Mouse (Mus musculus) heart, postnatal 0 days (tissue): Measurements from ENCODE around the gene Slc20a1. TPM values are rescaled to one million over a fixed set of nuclear protein-coding genes. Genes with fewer than 3 reads are reported as not detected.

ENCODE experiments used
- ATAC-seq: fragments of 200-750 bp; cut with Nextera tagmentation; 2 replicates; pipeline ENCODE4 v1.8.0; 2017; ENCODE audit warnings: low read depth, moderate number of reproducible peaks, moderate library complexity; ENCODE audit not compliant: insufficient read depth
- DNase-seq: peaks from one replicate; pipeline ENCODE4 v3.0.0-alpha.2; 2016; ENCODE audit warnings: low spot score
- H3K27ac ChIP-seq: fragments of 300-500 bp; sonication (generic); 2 replicates; pipeline ENCODE4 v1.5.1; 2014; ENCODE audit warnings: low read depth, mild to moderate bottlenecking
- H3K27me3 ChIP-seq: fragments of 300-500 bp; sonication (generic); 2 replicates; pipeline ENCODE4 v1.6.1; 2014; ENCODE audit warnings: low read length, mixed read lengths; ENCODE audit not compliant: control insufficient read depth, insufficient read depth
- H3K36me3 ChIP-seq: fragments of 300-500 bp; sonication (generic); replicated peaks from 2 replicates; pipeline ENCODE4 v1.6.1; 2014; ENCODE audit warnings: low read length, mixed read lengths; ENCODE audit not compliant: control insufficient read depth, insufficient read depth
- H3K4me1 ChIP-seq: fragments of 300-500 bp; sonication (generic); 2 replicates; pipeline ENCODE4 v1.6.1; 2014; ENCODE audit warnings: antibody characterized with exemption; ENCODE audit not compliant: control insufficient read depth, insufficient read depth
- H3K4me2 ChIP-seq: fragments of 300-500 bp; sonication (generic); 2 replicates; pipeline ENCODE4 v1.6.1; 2014; ENCODE audit warnings: low read depth, mild to moderate bottlenecking, low read length, moderate library complexity
- H3K4me3 ChIP-seq: fragments of 300-500 bp; sonication (generic); 2 replicates; pipeline ENCODE4 v1.5.1; 2014; ENCODE audit warnings: low read depth, low read length
- H3K9ac ChIP-seq: fragments of 300-500 bp; sonication (generic); replicated peaks from 2 replicates; pipeline ENCODE4 v1.6.1; 2014; ENCODE audit warnings: low read depth, low read length, mixed read lengths
- H3K9me3 ChIP-seq: fragments of 300-500 bp; sonication (generic); replicated peaks from 2 replicates; pipeline ENCODE4 v1.6.1; 2016; ENCODE audit warnings: low read length; ENCODE audit not compliant: control insufficient read depth
- CTCF ChIP-seq: IDR thresholded peaks from 2 replicates; pipeline ENCODE4 v1.5.1; 2016; ENCODE audit warnings: antibody characterized with exemption, control low read depth, low read depth
- EP300 ChIP-seq: IDR thresholded peaks from 2 replicates; pipeline ENCODE4 v1.6.1; 2016; ENCODE audit warnings: antibody characterized with exemption, low read depth
- WGBS: fragments of 180-500 bp; shearing (Covaris S2); extraction: QIAGEN DNeasy Blood & Tissue Kit; methylation state at CpG from one replicate; pipeline ENCODE4 v1.1.7; 2014; 5-methylcytosine and 5-hydroxymethylcytosine counted together
- polyA plus RNA-seq: library from polyadenylated mRNA; unstranded; fragments of >200 nt; fragmentation: Nextera tagmentation; extraction: Ambion mirVana; gene quantifications from 2 replicates; pipeline ENCODE4 v1.2.1, GENCODE M21; 2015
- total RNA-seq: library from RNA; depleted of rRNA; stranded (reverse); fragments of >200 nt; gene quantifications from 2 replicates; pipeline ENCODE4 v1.2.3, GENCODE M21; 2014; ENCODE audit warnings: low replicate concordance

Slc20a1 gene
- total and polyA plus RNA-seq, 2 experiments from 2014 or later = 8.7 to 37.1 TPM

DNA sequence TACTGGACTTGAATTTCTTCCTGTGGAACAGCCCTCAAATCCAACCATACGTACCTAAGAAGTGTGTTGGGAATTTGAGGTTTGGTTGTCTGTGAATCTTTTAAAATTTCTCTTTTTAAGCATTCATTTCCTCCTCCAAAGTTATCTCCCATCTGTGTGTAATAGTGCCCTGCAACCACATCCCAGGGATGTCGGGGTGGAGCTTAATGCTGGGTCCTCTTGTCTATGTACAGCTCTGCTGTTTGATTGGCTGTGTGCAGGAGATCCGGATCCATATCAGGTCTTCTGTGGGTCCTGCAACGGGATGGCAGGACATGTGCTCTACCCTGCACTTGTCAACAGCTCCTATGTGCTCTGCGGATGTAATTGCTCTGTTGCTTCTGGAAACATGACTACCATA, 33.7 kb upstream of the Slc20a1 start:
- Histone ChIP-seq H3K4me1 (no peaks in the 10 kb centered on the region), H3K36me3 (no peaks in the 10 kb centered on the region), H3K9me3 (0 out of 2 replicates have a peak, but pooled peaks cover 4% of the 10 kb centered on the region), H3K9ac (no peak overlapping the region), H3K27ac (no peak overlapping the region), H3K4me2 (no peak overlapping the region), H3K4me3 (no peak overlapping the region), H3K27me3 (no peaks in the 10 kb centered on the region)
- 51% methylated on average over 5 of the region's 5 CpGs for WGBS
- ATAC-seq (no peak), DNase-seq (no peak)
- TF ChIP-seq CTCF (no peak), EP300 (no peak)

DNA sequence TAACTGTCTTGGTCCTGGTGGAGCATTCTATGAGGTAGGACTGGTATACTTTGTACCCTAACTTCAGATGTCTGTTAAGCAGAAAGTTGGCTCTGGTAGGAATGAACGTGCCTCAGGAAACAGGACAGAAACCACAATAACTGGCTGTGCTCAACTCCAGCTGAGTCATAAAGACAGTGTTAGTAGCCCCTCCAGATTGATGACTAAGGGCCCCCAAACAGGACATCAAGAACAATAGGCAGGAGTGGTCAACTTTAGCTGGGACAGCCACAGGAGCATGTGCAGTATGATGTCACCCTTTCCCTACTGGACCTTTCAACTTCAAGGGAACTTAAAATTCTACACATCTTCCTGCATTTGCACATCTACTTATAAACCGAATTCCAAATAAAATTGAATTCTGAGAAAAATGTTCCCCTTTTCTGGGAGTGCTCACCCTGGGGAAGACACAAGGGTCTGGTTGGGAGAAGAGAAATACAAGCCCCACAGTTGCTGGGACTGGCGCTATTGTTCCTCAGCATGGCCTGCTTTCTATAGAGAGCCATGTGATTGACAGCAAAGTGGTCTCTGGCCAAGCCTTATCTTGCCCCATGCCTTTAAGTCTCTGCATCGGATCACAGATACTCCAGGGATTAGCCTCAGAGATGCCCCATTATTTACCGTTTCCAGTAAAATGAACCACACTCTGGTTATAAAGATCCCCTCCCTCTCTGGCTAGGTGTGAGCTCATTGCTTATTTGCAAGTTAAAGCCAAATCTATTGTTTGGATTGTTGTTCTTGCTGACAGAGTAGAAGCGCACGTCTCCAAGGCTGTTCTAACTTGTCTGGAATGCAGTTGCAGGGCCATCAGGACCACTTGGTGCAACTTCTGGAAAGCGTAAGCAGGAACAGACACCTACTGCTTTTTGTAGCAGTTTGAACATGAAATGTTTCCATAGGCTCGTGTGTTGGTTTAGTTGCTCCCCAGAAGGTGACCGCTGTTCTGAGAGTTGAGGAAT, 31.8 kb upstream of the Slc20a1 start:
- no peaks in the 10 kb centered on the region for H3K27me3 ChIP-seq
- DNase-seq (peak; percentile 50), ATAC-seq (peak; percentile 85)
- no peak for TF ChIP-seq CTCF
- no peak for TF ChIP-seq EP300
- peak overlapping the region; percentile 68 for H3K27ac ChIP-seq
- H3K4me3 ChIP-seq = no peak overlapping the region
- WGBS = 31% methylated on average over 10 of the region's 10 CpGs
- H3K9me3 ChIP-seq = 0 out of 2 replicates have a peak, but pooled peaks cover 4% of the 10 kb centered on the region
- H3K4me1 ChIP-seq = no peaks in the 10 kb centered on the region
- no peaks in the 10 kb centered on the region for H3K36me3 ChIP-seq
- no peak overlapping the region for H3K4me2 ChIP-seq
- no peak overlapping the region for H3K9ac ChIP-seq

DNA sequence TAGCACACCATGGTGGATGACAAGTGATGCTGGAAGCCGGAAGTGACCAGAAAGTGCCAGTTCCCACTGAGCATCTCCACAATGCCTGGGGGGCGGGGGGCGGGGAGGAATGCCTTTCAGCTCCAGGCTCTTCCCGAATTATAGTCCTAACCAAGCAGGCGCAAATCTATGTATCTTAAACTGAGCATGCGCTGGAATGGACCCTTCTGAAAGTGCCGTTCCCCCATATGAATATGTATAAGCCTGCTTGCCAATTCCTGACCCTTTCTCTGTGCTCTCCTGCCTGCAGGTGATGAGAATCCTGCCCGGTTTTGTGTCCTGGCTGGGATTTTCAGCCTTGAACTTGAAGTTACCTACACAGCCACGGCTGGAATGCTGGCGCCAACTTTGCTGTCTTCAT, 25.2 kb upstream of the Slc20a1 start:
- Histone ChIP-seq H3K4me2 (no peak overlapping the region), H3K4me1 (no peaks in the 10 kb centered on the region), H3K9ac (no peak overlapping the region), H3K4me3 (no peak overlapping the region), H3K9me3 (0 out of 2 replicates have a peak, but pooled peaks cover 1% of the 10 kb centered on the region), H3K36me3 (no peaks in the 10 kb centered on the region), H3K27me3 (no peaks in the 10 kb centered on the region), H3K27ac (no peak overlapping the region)
- no peak for TF ChIP-seq CTCF
- TF ChIP-seq EP300 = no peak
- WGBS = 47% methylated on average over 10 of the region's 10 CpGs
- DNase-seq (no peak), ATAC-seq (no peak)

DNA sequence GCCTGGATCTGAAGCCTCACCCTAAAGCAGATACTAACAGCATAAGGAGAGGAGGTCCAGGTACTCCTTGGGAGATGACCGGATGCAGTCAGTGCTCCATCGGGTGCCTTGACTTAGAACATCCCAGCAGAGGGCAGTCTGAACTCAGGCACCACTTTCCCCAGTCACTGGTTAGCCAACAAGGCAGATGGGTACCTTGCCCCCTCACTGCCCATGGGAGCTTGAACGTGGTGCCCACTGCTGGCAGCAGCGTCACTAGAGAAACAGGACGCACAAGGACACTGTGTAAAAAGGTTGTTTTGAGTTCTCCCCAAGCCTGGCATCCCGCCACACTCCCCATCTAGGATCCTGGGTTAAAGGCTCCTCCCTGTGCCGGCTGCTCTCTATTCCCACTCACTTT, 24.1 kb upstream of the Slc20a1 start:
- Histone ChIP-seq H3K9me3 (no peaks in the 10 kb centered on the region), H3K27ac (no peak overlapping the region; the same call in 1 of the 2 replicates), H3K27me3 (no peaks in the 10 kb centered on the region), H3K4me3 (no peak overlapping the region), H3K36me3 (no peaks in the 10 kb centered on the region), H3K4me1 (no peaks in the 10 kb centered on the region), H3K4me2 (0 out of 2 replicates have a peak overlapping the region, but pooled peaks have one; percentile 19), H3K9ac (no peak overlapping the region)
- ATAC-seq (peak; percentile 71), DNase-seq (peak; percentile 58)
- TF ChIP-seq CTCF (peak; percentile 79), EP300 (no peak)
- 26% methylated on average over 7 of the region's 7 CpGs for WGBS

DNA sequence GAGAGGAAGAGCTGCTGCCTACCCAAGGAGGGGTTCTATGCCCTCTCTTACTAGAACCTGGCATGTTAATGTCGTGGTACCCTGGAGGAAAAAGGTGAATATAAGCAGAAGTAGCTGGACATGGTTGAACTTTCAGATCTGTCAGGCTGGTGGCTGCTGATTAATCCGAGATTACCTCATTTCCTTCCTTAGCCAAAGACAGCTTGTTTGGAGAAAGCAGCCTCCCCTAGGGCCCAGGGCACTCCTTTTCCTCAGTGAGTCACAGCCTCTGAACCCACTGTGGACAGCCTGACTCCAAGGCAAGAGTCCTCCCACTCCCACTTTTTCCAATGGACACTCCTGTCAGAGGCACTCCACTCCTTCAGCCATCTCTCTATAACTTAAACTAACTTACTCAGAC, 22.9 kb upstream of the Slc20a1 start:
- ATAC-seq (peak; percentile 63; the same call in 1 of the 2 replicates), DNase-seq (peak; percentile 47)
- Histone ChIP-seq H3K27me3 (no peaks in the 10 kb centered on the region), H3K9ac (no peak overlapping the region), H3K4me1 (no peaks in the 10 kb centered on the region), H3K4me3 (no peak overlapping the region), H3K36me3 (no peaks in the 10 kb centered on the region), H3K27ac (no peak overlapping the region), H3K9me3 (no peaks in the 10 kb centered on the region), H3K4me2 (no peak overlapping the region)
- 52% methylated on average over 2 of the region's 2 CpGs for WGBS
- TF ChIP-seq EP300 (no peak), CTCF (no peak)
